Mouse (Mus musculus) embryonic fibroblast, embryonic 13.5 days (primary cell): Measurements from ENCODE around the gene Hace1. TPM values are rescaled to one million over a fixed set of nuclear protein-coding genes. Genes with fewer than 3 reads are reported as not detected.

Experiments used
- H3K27ac ChIP-seq: 2 replicates; pipeline ENCODE4 v1.5.1; 2012; ENCODE audit warnings: low read length, control low read depth, inconsistent platforms; ENCODE audit not compliant: insufficient read depth
- H3K4me1 ChIP-seq: 2 replicates; pipeline ENCODE4 v1.6.1; 2011; ENCODE audit warnings: low read length; ENCODE audit not compliant: control insufficient read depth, insufficient read depth
- H3K4me3 ChIP-seq: 2 replicates; pipeline ENCODE4 v1.5.1; 2011; ENCODE audit warnings: mild to moderate bottlenecking, control low read depth, low read length; ENCODE audit not compliant: insufficient read depth
- CTCF ChIP-seq: IDR thresholded peaks from 2 replicates; pipeline ENCODE4 v1.5.1; 2011; ENCODE audit warnings: mild to moderate bottlenecking, control low read depth, low read length, moderate library complexity, borderline replicate concordance; ENCODE audit not compliant: insufficient read depth
- POLR2A ChIP-seq: IDR thresholded peaks from 2 replicates; pipeline ENCODE4 v1.6.1; 2011; ENCODE audit warnings: low read depth, mild to moderate bottlenecking, control low read depth, low read length, moderate library complexity
- polyA plus RNA-seq: library from polyadenylated mRNA; stranded (reverse); fragments of >200 nt; gene quantifications from 2 replicates; pipeline ENCODE4 v1.2.4, GENCODE M21; 2011; ENCODE audit warnings: low read depth; ENCODE audit not compliant: missing spikeins, insufficient read length

Gene Hace1
- polyA plus RNA-seq, 1 experiment = 18.0 TPM

- Histone ChIP-seq H3K27ac (no peak overlapping the region), H3K4me1 (no peaks in the 10 kb centered on the region), H3K4me3 (no peak overlapping the region)
- TF ChIP-seq POLR2A (no peak), CTCF (no peak)
These were observed 38.4 kb downstream of the Hace1 start for GRCm38 (mm10) chr10:45616012-45616411.

- Histone ChIP-seq H3K4me1 (no peaks in the 10 kb centered on the region), H3K27ac (no peak overlapping the region), H3K4me3 (no peak overlapping the region)
- no peak for TF ChIP-seq CTCF
- TF ChIP-seq POLR2A = no peak
These were observed 41.4 kb downstream of the Hace1 start for GRCm38 (mm10) chr10:45619039-45619438.

GRCm38 (mm10) chr10:45631995-45632394, 54.4 kb downstream of the Hace1 start:
- Histone ChIP-seq H3K4me3 (no peak overlapping the region), H3K4me1 (no peaks in the 10 kb centered on the region), H3K27ac (no peak overlapping the region)
- TF ChIP-seq POLR2A (no peak), CTCF (no peak)

GRCm38 (mm10) chr10:45632641-45633040, 55.0 kb downstream of the Hace1 start:
- H3K27ac ChIP-seq = no peak overlapping the region
- no peaks in the 10 kb centered on the region for H3K4me1 ChIP-seq
- TF ChIP-seq POLR2A (no peak), CTCF (no peak)
- no peak overlapping the region for H3K4me3 ChIP-seq

- H3K4me3 ChIP-seq = no peak overlapping the region
- H3K4me1 ChIP-seq = no peaks in the 10 kb centered on the region
- no peak for TF ChIP-seq POLR2A
- TF ChIP-seq CTCF = no peak
- no peak overlapping the region for H3K27ac ChIP-seq
These were observed 57.6 kb downstream of the Hace1 start for GRCm38 (mm10) chr10:45635201-45635600.

GRCm38 (mm10) chr10:45639762-45640161, 62.1 kb downstream of the Hace1 start:
- H3K27ac ChIP-seq = no peak overlapping the region
- TF ChIP-seq CTCF (no peak), POLR2A (no peak)
- H3K4me3 ChIP-seq = no peak overlapping the region
- H3K4me1 ChIP-seq = no peaks in the 10 kb centered on the region; the same call in none of the 2 replicates

GRCm38 (mm10) chr10:45654026-45654425, 76.4 kb downstream of the Hace1 start:
- Histone ChIP-seq H3K27ac (no peak overlapping the region), H3K4me1 (no peaks in the 10 kb centered on the region), H3K4me3 (no peak overlapping the region)
- TF ChIP-seq POLR2A (no peak), CTCF (no peak)

- Histone ChIP-seq H3K27ac (no peak overlapping the region), H3K4me1 (no peaks in the 10 kb centered on the region), H3K4me3 (no peak overlapping the region)
- TF ChIP-seq POLR2A = no peak
- TF ChIP-seq CTCF = no peak
These were observed 84.4 kb downstream of the Hace1 start for GRCm38 (mm10) chr10:45662015-45662414.

- TF ChIP-seq POLR2A (no peak), CTCF (no peak)
- Histone ChIP-seq H3K27ac (no peak overlapping the region), H3K4me1 (no peaks in the 10 kb centered on the region), H3K4me3 (no peak overlapping the region)
These were observed 90.6 kb downstream of the Hace1 start for GRCm38 (mm10) chr10:45668266-45668665.

GRCm38 (mm10) chr10:45676796-45677195, 99.2 kb downstream of the Hace1 start:
- Histone ChIP-seq H3K4me1 (no peaks in the 10 kb centered on the region), H3K4me3 (no peak overlapping the region), H3K27ac (no peak overlapping the region)
- TF ChIP-seq CTCF (no peak), POLR2A (no peak)

- no peaks in the 10 kb centered on the region for H3K4me1 ChIP-seq
- TF ChIP-seq CTCF = no peak
- TF ChIP-seq POLR2A = no peak
- no peak overlapping the region for H3K27ac ChIP-seq
- H3K4me3 ChIP-seq = no peak overlapping the region
These were observed 108.6 kb downstream of the Hace1 start for GRCm38 (mm10) chr10:45686191-45686590.
